Mouse (Mus musculus): ENCODE results near the gene Adgrl3.

The Adgrl3 gene

DNA sequence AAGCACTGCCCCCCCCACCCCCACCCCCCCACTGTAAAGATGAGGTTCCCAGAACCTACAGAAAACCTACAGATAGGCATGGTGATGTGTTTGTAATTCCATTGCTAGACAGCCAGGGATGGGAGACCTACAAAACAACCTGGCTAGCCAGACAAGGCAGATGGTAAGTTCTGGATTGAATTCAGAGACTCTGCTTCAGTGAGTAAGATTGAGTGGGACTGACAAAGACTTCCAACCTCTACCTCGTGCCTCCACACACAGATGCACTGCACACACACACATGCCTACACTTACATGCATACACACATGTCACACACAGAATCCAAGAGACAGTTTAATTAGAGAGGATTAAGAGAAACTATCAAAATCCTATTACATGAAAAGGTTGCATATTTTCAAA, 544.4 kb downstream of the Adgrl3 start:
- no peak for DNase-seq (ENCODE audit: low spot score)

DNA sequence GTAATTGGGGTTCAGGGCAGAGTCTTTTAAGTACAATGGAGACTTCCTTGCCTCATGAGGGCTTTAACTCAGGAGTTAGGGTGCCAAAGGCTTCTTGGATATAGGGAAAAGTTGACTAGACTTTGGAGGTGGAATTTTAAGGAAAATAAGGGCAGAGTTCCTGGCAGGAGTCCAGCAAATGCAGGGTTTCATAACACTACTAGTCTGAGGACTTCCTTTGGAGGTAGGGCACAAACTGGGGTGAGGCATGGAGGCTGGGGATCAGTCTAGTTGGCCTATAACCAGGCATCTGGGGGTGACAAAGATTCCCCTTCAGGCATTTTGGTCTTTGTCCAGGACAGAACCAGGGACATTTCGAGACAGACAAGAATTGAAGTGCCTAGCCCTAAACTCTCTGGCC, 546.6 kb downstream of the Adgrl3 start:
- no peak for DNase-seq (ENCODE audit: low spot score)

DNA sequence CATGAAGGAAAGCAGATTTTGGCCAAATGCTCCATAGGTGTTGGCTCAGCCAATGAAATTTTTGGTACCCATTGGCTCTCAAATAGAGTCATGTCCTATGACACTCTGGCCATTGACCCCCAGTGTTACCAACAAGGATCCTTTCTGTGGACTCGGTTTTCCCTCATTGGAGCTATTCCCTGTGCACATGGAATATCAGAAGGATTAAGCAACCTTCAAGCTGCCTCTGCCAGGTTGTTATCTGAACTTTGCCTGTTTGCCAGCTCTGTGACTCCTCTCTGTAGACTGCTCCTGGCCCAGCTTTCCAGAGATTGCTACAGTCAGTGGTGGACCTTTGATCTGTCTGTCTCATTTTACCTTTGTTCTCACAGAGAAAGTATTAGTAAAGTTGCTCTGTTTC, 548.8 kb downstream of the Adgrl3 start:
- DNase-seq (ENCODE audit: low spot score), result no peak

DNA sequence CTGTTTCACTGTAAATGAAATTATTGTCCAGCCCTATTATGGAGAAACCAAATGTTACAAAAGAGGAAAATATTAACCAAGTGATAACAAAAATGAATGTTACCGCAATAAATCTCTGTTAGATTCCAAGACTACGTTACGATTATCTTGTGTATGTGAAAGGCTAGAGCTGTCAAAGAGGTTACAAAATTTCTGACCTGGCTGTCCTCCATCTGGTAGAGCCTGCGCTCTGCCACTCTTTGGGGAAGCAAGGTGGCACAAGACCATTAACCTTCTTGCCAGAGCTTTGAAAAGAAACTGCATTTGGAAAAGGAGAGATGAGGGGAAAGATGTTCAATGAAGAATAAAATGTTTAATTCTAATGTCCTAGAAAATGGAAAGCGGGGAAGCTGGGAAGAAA, 562.9 kb downstream of the Adgrl3 start:
- DNase-seq (ENCODE audit: low spot score), result no peak

DNA sequence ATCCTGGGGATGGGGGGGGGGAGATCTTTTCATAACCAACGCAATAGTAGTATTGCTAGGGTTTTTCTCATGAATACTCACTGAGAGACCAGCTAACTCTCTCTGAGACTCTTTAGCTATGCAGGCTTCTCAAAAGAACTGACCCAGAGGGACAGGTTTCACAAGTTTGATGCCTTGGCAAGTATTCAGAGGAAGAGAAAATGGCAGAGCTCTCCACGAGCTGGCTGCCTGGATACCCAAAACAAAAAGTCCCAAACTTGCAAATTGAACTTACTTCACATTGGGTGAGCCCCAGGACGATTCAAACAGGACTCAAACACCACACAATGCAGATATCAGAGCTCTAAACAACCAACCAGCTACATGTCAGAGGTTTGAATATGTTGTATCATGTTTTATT, 563.5 kb downstream of the Adgrl3 start:
- DNase-seq (ENCODE audit: low spot score), result no peak

DNA sequence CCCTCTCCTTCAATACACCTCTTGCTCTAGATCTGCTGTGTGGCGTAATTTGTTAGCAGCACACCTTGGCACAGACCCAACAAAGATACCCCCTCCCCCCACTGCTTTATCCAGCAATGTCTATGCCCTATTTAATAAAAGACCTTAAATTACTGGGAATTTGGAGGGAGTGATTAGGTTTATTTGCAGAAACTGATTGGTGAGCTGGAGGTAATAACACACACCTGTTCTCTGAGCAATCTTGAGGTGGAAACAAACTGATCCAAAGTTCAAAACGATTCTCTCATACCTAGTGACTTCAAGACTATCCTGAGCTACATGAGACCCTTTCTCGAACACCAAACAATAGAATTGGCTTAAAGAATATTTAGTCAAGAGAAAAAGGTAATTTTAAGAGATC, 565.0 kb downstream of the Adgrl3 start:
- no peak for DNase-seq (ENCODE audit: low spot score)

DNA sequence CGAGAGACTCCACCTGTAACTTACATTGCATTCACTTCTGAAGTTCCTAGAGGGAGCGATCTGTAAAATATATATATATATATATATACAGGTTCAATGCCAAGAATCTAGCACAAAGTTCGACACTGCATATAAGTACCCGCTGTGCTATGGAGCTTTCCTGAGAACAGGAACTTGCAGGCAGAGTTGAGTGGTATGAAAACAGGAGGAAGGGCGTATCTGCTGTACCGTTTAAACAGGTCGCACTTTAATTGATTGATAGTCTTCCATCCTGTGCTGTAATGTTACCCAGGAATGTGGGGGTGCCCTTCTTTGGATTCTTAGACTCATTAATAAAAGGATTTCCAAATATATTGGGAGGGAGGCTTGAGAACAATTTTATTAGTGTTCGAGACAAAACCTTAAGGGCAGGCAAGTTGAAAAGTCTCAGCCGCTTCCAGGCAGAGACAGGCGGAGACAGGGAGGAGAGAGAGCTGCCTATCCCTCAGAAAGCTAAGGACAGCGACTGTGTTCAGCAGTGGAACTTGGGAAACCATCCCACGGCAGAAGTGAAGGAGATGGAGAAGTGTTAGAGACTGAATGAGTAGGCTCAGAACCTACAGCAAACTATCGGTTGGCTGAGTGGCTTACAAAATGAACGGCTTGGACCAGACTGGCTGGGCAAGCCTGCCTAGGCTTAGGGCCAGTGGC, 570.2 kb downstream of the Adgrl3 start:
- no peak for DNase-seq (ENCODE audit: low spot score)

DNA sequence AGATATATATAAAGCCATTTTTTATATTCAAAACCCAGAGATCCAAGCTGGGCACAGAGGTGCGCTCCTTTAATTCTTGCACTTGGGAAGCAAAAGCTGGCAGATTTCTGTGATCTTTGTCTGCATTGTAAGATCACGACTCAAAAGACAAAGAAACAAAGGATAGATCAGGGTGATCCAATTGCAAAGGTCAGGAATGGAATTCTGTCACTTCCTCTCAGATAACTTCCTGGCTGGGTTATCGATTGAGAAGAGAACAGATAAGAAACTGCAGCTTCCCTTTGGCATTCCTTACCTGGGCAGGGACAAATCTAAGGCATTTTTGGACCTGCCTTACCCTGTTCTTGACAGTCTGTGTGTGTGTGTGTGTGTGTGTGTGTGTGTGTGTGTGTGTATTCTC, 571.5 kb downstream of the Adgrl3 start:
- no peak for DNase-seq (ENCODE audit: low spot score)

DNA sequence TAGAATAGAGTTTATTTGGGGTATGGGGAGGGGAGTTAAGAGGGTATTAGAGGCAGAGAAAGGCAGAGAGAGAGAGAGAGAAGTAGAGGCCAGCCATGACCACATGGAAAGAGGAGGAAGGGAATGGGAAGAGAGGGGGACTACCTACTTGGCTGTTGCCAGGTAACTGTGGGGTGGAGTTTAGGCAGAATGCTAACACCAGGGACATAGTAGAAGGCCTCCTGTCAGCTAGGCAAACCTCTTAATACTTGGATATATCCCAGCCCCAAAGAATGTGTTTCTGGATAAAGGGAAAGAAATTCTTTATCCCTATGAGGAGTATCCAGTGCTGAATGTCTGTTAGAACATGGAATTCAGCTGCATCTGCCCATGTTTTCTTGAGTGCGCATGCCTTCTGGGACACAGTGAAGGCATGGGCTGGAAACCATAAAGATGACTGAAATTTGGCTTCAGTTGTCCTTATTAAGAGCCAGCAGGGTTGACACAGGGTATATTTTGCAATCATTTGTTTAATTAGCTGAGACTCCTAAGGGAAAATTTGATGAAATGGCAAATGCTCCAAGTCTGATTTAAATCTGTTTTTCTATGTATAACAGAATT, 573.6 kb downstream of the Adgrl3 start:
- DNase-seq (ENCODE audit: low spot score), result no peak

DNA sequence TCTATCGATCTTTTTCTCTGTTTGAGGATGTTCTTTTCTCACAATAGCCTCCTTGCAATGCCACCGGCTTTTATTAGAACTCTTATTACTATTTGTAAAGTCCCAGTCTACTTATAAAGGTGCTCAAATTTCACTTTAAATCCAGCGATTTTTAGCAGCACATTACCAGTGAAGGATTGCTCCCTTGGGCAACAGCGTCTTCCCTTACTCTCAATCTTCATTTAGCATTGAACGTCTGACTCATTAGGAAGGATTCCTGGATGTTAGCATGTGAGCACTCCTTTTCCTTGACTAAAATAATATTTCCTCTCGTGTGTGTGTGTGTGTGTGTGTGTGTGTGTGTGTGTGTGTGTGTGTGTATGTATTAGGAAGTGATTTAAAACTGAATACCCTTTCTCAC, 578.1 kb downstream of the Adgrl3 start:
- no peak for DNase-seq (ENCODE audit: low spot score)

DNA sequence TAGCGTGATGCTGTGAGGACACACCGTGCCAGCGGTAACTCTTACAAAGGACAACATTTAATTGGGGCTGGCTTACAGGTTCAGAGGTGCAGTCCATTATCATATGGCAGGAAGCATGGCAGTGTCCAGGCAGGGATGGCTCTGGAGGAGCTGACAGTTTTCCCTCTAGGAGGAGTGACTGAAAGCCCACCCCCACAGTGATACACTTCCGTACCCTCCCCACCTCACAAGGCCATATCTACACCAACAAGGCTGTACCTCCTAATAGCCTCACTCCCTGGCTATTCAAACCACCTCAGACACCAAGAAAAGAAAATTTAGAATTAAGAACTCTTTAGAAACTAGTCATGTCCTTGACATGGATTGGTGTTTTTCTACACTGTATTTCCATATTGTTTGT, 583.0 kb downstream of the Adgrl3 start:
- no peak for DNase-seq (ENCODE audit: low spot score)

DNA sequence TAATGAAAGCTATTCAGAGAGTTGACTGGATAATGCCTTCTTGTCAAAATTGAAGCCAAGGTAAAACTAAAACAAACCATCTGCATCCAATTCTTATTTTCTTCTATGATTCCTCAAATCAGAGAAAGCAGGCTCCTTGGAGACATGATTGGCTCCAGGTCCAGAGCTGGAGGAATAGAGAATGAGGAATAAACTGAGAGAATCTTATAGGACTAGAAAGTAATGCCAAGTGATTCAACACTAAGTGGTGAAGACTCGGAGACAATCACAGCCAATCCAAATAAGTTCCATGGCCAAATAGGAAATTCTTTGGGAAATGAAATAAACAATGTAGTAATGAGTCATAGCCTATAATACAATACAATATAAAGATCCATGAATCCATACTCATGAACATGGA, 585.7 kb downstream of the Adgrl3 start:
- no peak for DNase-seq (ENCODE audit: low spot score)

DNA sequence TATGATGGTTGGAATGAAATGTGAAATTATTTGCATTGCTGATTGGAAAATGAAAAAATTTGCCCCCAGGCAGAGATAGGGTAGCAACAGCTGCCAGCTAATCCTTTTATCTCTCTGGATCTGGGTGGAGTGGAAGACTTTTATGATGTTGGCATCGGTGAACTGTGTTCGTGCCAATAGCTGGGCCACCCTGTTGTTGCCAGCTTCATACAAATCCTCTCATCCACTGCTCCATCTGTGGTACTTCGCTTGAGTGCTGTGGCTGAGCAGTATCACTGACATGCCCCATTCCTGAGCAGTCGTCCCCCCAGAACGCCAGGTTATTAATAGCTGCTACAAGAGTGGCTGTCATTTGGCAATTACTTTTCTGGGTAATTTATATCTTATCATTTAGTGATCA, 590.3 kb downstream of the Adgrl3 start:
- no peak for DNase-seq (ENCODE audit: low spot score)

DNA sequence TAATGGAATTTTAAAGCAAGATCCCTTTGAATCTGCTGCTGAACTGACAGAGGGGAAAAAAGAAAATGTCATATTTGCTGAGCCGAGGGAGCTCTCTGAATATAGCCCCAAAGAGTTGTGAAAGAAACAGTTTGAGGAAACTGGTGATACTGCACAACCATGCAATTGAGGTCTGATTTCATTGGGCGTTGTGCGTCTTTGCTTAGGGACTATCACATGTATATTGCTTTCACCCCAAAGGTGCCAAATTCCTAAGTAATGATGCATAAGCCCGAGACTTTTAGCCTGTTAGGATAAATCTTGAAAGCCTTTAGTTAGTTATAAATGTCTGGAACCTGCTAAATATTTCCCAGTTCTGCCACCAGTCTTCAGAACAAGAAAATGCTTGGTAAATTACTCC, 594.7 kb downstream of the Adgrl3 start:
- no peak for DNase-seq (ENCODE audit: low spot score)

DNA sequence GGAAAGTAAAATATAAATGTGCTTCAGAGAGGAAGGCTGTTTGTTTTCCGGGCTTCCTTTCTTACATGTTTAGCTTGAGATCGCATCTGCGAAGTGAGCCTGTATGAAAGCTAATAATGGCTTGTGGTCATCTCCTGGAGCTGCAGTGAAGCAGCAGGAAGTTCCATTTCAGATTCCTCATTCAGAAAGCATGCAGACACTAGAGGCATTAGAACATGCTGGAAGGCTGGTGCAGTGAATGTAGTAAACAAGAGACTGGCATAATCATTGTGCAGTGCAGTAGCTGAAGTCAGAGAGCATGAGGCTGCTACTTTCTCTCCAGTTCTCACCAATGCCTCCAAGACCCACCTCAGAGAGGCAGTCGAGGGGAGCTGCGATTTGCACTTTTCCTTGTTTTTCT, 601.2 kb downstream of the Adgrl3 start:
- DNase-seq (ENCODE audit: low spot score), result no peak

DNA sequence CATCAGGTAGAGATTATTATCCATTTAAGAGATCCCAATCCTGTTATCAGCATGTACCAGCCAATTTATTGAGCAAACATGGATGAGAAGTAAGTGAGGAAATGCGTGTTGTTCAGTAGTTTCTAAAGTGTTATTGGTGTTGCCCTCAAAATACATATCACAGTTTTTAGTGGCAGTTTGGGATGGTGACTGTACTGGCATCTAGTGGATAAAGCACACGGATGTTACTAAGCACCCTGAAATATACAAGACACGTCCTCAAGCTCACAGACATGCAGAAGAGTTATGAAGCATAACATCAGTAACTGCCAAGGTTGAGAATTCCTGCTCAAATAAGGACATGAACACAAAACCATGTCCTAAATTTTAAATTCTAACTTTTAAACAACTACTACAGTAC, 601.8 kb downstream of the Adgrl3 start:
- DNase-seq (ENCODE audit: low spot score), result no peak

DNA sequence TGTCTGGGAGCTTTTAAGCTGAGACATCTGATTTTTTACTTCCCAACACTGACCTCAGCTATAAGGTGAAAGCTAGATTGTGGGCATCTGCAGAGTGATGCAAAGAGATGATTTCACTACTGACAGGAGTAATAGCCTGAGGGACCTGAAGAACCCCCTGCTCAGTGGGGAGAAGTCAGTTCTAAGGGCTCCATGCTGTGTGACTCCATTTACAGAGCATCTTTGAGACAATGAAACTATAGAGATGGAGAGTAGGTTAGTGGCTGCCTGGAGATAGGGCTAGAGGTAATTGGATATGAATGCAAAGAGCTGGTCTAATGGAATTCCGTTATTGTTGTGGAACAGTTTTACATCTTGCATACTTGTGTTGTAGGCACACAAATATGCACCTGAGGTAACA, 603.9 kb downstream of the Adgrl3 start:
- DNase-seq (ENCODE audit: low spot score), result no peak

DNA sequence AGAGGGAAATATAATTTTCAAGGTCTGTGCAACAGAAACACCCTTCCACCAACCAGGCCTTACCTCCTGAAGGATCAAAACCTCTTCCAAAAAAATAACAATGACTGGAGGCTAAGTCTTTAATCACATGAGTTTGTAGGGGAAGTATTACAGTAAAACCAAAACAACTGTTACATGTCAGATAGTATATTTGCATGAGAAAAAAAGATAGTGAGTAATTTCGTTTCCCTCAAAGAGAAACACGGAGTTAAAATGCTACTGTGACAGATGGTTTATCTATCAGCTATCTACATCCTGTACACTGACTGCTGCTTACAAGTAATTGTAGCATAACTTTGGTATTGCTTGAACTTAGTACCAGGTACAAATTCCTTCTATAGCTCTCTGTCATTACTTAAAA, 616.2 kb downstream of the Adgrl3 start:
- DNase-seq (ENCODE audit: low spot score), result no peak

DNA sequence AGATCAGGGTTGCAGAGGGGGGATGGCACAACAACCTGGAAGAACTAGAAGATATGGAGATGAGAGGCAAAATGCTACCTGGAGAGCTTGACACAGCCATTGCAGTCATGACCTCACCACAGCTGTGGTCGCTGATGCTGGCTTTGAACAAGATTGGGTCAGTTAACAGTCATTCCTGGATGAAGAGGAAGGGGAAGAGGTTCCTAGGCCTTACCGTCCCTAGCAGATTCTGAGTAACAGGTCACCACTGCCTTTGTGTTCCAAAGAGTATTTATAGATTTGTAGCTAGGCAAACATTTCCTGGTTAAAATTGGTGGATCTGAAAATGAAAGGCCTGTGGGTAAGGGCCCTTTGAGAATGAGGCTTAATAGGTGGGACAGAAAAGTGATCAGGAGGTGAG, 618.5 kb downstream of the Adgrl3 start:
- no peak for DNase-seq (ENCODE audit: low spot score)

DNA sequence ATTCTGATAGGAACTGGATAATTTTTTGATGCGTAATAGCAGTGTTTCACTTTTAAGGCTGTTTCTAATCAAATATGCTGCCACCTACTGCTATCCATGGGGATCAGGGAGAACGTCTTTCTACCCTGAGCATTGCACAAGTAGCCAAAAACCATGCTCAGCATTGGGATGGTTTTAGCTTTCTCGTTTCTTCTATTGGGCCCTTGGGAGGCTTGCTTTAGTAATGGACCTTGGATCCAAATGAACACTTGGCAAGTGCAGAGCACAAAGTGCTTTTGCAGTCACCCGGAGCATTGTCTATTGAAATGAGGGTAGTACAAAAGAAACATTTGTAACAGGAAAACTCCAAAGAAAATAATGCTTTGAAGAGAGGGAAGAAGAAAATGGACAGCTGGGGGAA, 620.2 kb downstream of the Adgrl3 start:
- DNase-seq (ENCODE audit: low spot score), result no peak

DNA sequence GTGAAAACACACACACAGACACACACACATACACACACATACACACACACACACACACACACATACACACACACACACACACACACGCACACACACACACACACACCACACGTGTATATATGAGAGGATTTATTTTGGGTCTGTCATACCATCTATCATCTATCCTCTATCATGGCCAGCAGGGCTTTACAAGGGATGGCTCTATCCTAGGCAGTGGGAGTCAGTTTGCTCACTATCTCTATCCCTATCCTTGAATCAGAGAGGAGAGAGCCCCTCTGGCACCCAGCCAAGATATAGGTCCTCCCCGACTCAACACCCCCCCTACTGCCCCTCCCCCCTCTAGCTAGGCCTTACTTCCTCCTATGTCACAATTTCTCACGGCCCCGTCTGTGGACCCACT, 625.6 kb downstream of the Adgrl3 start:
- no peak for DNase-seq (ENCODE audit: low spot score)

DNA sequence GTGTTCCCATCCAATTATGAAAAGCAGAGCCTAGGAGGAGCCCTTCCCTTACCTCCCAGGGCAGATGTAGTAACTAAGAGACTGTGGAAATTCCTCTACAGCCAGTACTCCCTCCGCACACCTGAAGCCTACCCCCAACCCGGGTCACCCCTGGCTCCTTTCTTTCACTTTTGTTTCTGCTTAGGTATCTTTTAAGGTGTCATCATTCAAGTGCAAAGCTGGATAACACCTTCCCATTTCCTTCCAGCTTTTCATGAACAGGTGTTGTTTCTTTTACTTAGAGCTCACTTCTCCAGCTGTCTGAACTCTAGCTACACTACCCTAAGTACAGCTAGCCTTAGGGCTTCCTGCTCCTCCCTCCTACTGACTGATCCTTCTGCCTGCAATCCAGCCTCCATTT, 634.0 kb downstream of the Adgrl3 start:
- DNase-seq (ENCODE audit: low spot score), result no peak

DNA sequence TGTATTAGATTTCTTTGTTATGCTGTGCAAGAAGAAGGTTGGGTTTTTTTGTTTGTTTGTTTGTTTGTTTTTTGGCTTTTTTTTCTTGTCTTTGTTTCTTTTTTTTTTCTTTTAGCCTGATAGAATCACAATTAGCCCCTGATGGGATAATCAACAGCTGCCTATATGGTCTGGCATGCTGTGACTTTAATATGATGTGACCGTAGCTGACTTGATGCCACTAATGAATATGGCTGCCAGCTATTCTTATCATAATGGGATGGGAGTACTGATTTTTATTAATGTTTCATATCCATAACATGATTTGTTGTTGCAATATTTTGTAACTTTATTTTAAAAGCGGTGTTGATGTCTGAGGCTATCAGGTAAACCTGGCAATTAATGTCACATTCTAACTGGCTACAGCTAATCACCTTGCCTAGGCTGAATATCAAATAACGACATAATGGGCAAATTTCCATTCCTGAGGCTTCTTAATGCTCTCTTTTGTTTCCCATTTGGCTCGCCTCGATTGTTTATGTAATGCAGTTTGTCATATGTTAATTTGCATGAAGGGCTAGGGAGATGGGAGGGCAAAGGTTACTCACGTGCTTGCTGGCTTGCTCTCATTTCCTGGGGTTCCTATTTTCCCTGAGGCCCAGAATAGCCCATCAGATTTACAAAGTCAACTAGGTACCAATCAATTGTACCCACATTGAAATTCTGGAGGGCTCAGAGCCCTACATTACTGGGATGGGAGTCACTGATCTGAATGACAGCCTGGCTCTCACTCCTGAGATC, 641.9 kb downstream of the Adgrl3 start:
- peak; percentile 79 for DNase-seq (ENCODE audit: low spot score)

DNA sequence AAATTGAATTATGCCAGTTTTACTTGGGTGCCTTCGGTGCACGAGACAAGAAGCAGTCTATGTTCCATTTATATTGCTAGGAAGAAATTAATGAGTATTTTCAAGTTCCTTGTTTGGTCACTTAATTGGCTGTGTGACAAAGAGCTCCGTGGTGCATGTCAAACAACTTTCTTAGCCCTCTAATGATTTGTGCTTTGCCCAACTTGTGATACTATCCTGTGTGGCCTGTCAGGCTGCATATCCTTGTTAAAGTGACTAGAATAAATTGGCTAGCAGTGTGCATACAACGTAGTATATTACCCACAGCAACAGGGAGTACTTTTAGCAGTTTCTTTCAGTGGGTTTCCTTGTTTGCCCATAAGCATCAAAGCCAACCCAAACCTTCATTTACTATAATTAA, 651.1 kb downstream of the Adgrl3 start:
- peak; percentile 65 for DNase-seq (ENCODE audit: low spot score)

Measured in retina, embryonic 14.5 days (tissue).